Mouse (Mus musculus): ENCODE results near the gene Zmat1. TPM values are rescaled to one million over a fixed set of nuclear protein-coding genes. Genes with fewer than 3 reads are reported as not detected.

Zmat1 gene
- polyA plus RNA-seq, 1 experiment from 2014 or later, result 8.7 TPM

GRCm38 (mm10) chrX:134930361-134930760 lies 78.6 kb downstream of the Zmat1 start:
- Histone ChIP-seq H3K4me3 (replicated peaks; ENCODE audit: low read length) (no peak overlapping the region), H3K27ac (ENCODE audit: low read length) (no peak overlapping the region), H3K9me3 (ENCODE audit: control insufficient read depth, low read length) (no peaks in the 10 kb centered on the region), H3K9ac (replicated peaks; ENCODE audit: low read depth, low read length) (no peak overlapping the region), H3K36me3 (ENCODE audit: control insufficient read depth, insufficient read depth) (no peaks in the 10 kb centered on the region), H3K4me2 (ENCODE audit: low read length) (no peak overlapping the region), H3K4me1 (replicated peaks; ENCODE audit: control insufficient read depth, insufficient read depth, low read length) (no peaks in the 10 kb centered on the region), H3K27me3 (replicated peaks; ENCODE audit: control insufficient read depth, insufficient read depth, low read length) (no peaks in the 10 kb centered on the region)
- 38% methylated on average over 5 of the region's 5 CpGs for WGBS
- no peak for ATAC-seq

GRCm38 (mm10) chrX:134929927-134930326 lies 79.1 kb downstream of the Zmat1 start:
- Histone ChIP-seq H3K27ac (ENCODE audit: low read length) (no peak overlapping the region), H3K4me3 (replicated peaks; ENCODE audit: low read length) (no peak overlapping the region), H3K4me1 (replicated peaks; ENCODE audit: control insufficient read depth, insufficient read depth, low read length) (no peaks in the 10 kb centered on the region), H3K27me3 (replicated peaks; ENCODE audit: control insufficient read depth, insufficient read depth, low read length) (no peaks in the 10 kb centered on the region), H3K36me3 (ENCODE audit: control insufficient read depth, insufficient read depth) (no peaks in the 10 kb centered on the region), H3K9ac (replicated peaks; ENCODE audit: low read depth, low read length) (no peak overlapping the region), H3K9me3 (ENCODE audit: control insufficient read depth, low read length) (no peaks in the 10 kb centered on the region), H3K4me2 (ENCODE audit: low read length) (no peak overlapping the region)
- 82% methylated on average over 5 of the region's 5 CpGs for WGBS
- ATAC-seq, result no peak

DNA sequence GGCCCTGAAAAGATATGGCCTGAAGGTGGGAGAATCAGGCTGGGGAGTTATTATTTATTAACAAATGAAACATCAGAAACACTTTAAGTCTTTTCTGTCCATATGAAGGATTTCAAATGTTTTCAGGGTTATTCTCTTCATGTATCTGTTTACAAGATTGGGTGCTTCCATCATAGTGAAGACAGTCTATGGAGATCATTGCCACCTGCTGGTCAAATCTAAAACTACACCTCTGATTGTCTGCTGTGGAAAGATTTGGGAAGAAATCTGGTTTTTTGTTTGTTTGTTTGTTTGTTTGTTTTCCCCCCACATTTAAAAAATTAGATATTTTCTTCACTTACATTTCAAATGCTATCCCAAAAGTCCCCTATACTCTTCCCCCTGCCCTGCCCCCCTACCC lies 84.0 kb downstream of the Zmat1 start:
- ATAC-seq, result no peak
- Histone ChIP-seq H3K4me3 (replicated peaks; ENCODE audit: low read length) (no peak overlapping the region), H3K4me1 (replicated peaks; ENCODE audit: control insufficient read depth, insufficient read depth, low read length) (no peaks in the 10 kb centered on the region), H3K27me3 (replicated peaks; ENCODE audit: control insufficient read depth, insufficient read depth, low read length) (no peaks in the 10 kb centered on the region), H3K36me3 (ENCODE audit: control insufficient read depth, insufficient read depth) (no peaks in the 10 kb centered on the region), H3K9me3 (ENCODE audit: control insufficient read depth, low read length) (no peaks in the 10 kb centered on the region), H3K27ac (ENCODE audit: low read length) (no peak overlapping the region), H3K4me2 (ENCODE audit: low read length) (no peak overlapping the region), H3K9ac (replicated peaks; ENCODE audit: low read depth, low read length) (no peak overlapping the region)

GRCm38 (mm10) chrX:134923675-134924424 lies 85.2 kb downstream of the Zmat1 start:
- no peaks in the 10 kb centered on the region for H3K36me3 ChIP-seq (ENCODE audit: control insufficient read depth, insufficient read depth)
- no peak overlapping the region for H3K27ac ChIP-seq (ENCODE audit: low read length)
- H3K4me2 ChIP-seq (ENCODE audit: low read length), result no peak overlapping the region
- H3K9me3 ChIP-seq (ENCODE audit: control insufficient read depth, low read length), result no peaks in the 10 kb centered on the region
- no peaks in the 10 kb centered on the region for H3K27me3 ChIP-seq (replicated peaks; ENCODE audit: control insufficient read depth, insufficient read depth, low read length)
- no peak overlapping the region for H3K9ac ChIP-seq (replicated peaks; ENCODE audit: low read depth, low read length)
- no peak overlapping the region for H3K4me3 ChIP-seq (replicated peaks; ENCODE audit: low read length)
- ATAC-seq, result no peak
- WGBS, result 48% methylated on average over 7 of the region's 7 CpGs
- no peaks in the 10 kb centered on the region for H3K4me1 ChIP-seq (replicated peaks; ENCODE audit: control insufficient read depth, insufficient read depth, low read length)

Other genes with a start within 250 kb of the Zmat1 start
- 71.1 and 80.9 TPM in 2 replicates for gene Armcx2, start 200.0 kb downstream of the Zmat1 start, polyA plus RNA-seq (2015; fragmentation: Nextera tagmentation; extraction: Ambion mirVana)
- 0.18 and 0.22 TPM in 2 replicates for gene Nxf2, start 44.5 kb downstream of the Zmat1 start, polyA plus RNA-seq (2015; fragmentation: Nextera tagmentation; extraction: Ambion mirVana)
- gene Gm15023, start 168.4 kb upstream of the Zmat1 start, polyA plus RNA-seq (2015; fragmentation: Nextera tagmentation; extraction: Ambion mirVana), result not detected in 2 replicates
- 17.0 and 27.3 TPM in 2 replicates for gene Tceal6, start 201.5 kb upstream of the Zmat1 start, polyA plus RNA-seq (2015; fragmentation: Nextera tagmentation; extraction: Ambion mirVana)